Mouse (Mus musculus) cortical plate, adult 2 months (tissue): ENCODE results near the gene Zc3h12b. TPM values are rescaled to one million over a fixed set of nuclear protein-coding genes. Genes with fewer than 3 reads are reported as not detected.
"Not testable (repeated sequence)": the region's sequence is repeated elsewhere in the genome, so short reads cannot be mapped to it uniquely, and the experiment has no call there.

Experiments
- H3K27ac ChIP-seq: fragments of 200-500 bp; 2 replicates; pipeline ENCODE4 v1.5.1; 2012; ENCODE audit warnings: low read length, control low read depth, inconsistent platforms; ENCODE audit not compliant: insufficient read depth
- H3K4me1 ChIP-seq: fragments of 200-500 bp; 2 replicates; pipeline ENCODE4 v1.6.1; 2011; ENCODE audit warnings: low read length; ENCODE audit not compliant: control insufficient read depth, insufficient read depth
- H3K4me3 ChIP-seq: fragments of 200-500 bp; 2 replicates; pipeline ENCODE4 v1.5.1; 2011; ENCODE audit warnings: mild to moderate bottlenecking, low read length, control low read depth; ENCODE audit not compliant: insufficient read depth
- CTCF ChIP-seq: fragments of 200-500 bp; IDR thresholded peaks from 2 replicates; pipeline ENCODE4 v1.5.1; 2011; ENCODE audit warnings: mild to moderate bottlenecking, control low read depth, low read length; ENCODE audit not compliant: insufficient read depth; ENCODE audit errors: extremely low read depth
- POLR2A ChIP-seq: fragments of 200-500 bp; IDR thresholded peaks from 2 replicates; pipeline ENCODE4 v1.6.1; 2011; ENCODE audit warnings: mild to moderate bottlenecking, low read length, control low read depth; ENCODE audit not compliant: insufficient read depth; ENCODE audit errors: extremely low read depth
- polyA plus RNA-seq: library from polyadenylated mRNA; depleted of rRNA; stranded (reverse); fragments of >200 nt; gene quantifications from 2 replicates; pipeline ENCODE4 v1.2.3, GENCODE M21; 2012; rRNA removed

The Zc3h12b gene
- polyA plus RNA-seq, 1 experiment, result 9.9 TPM

GRCm38 (mm10) chrX:95948135-95948534, 236.7 kb downstream of the Zc3h12b start:
- Histone ChIP-seq H3K27ac (no peak overlapping the region), H3K4me1 (no peaks in the 10 kb centered on the region), H3K4me3 (no peak overlapping the region)
- TF ChIP-seq POLR2A, result no peak
- TF ChIP-seq CTCF, result no peak

- Histone ChIP-seq H3K4me1 (no peaks in the 10 kb centered on the region; the same call in 1 of the 2 replicates), H3K27ac (no peak overlapping the region), H3K4me3 (no peak overlapping the region)
- no peak for TF ChIP-seq POLR2A
- peak; percentile 17; the same call in 1 of the 2 replicates for TF ChIP-seq CTCF
Measured at GRCm38 (mm10) chrX:95950776-95951175, 239.3 kb downstream of the Zc3h12b start.

DNA sequence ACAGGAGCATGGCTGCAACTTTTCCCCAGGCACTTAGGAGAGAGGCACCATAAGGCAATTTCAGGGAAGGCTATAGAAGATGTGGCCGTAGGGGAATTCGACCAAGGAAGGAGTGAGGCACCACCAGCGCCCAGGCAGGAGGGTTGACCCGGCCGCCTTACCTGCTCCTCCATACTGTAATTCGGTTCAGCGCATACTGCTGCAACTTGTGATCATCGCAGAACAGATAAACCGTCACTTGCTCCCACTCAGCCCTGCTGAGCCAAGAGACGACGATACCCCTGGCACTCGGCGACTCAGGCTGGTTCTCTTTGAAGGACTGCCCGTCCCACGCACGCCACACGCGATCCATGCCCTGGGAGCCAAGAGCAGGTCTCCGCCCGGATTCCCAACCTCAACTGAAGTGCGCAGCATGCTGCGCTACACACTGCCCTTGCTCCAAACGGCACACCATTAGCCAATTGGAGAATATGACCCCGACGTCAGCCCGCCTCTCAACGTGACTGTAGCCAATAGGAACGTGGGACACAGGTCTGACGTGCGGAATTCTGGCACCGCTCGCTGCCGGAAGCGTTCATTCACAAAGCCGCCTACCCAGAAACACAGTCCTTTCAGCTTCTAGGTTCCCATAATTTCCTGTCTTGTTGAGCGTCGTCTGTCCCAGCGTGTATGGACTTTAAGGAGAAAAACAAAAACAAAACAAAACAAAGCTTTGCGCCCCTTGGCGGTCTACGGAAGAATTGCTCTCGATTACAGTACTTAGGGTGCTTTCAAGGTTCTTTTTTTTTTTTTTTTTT, 245.2 kb downstream of the Zc3h12b start, which contains the start of gene Las1l:
TSS of gene Las1l (minus strand) at position 466 of the 797 bp plus-strand sequence.
- H3K4me3 ChIP-seq, result peak within 1 kb of the TSS; percentile 66
- H3K4me1 ChIP-seq, result no peaks in the 10 kb centered on the region; the same call in 1 of the 2 replicates
- TF ChIP-seq CTCF, result no peak
- peak; percentile 98 for TF ChIP-seq POLR2A
- no peak within 1 kb of the TSS for H3K27ac ChIP-seq

GRCm38 (mm10) chrX:95957461-95957860, 246.0 kb downstream of the Zc3h12b start:
- H3K27ac ChIP-seq, H3K4me1 ChIP-seq: not testable (repeated sequence)
- H3K4me3 ChIP-seq, result 0 out of 2 replicates have a peak overlapping the region, but pooled peaks have one; percentile 4

DNA sequence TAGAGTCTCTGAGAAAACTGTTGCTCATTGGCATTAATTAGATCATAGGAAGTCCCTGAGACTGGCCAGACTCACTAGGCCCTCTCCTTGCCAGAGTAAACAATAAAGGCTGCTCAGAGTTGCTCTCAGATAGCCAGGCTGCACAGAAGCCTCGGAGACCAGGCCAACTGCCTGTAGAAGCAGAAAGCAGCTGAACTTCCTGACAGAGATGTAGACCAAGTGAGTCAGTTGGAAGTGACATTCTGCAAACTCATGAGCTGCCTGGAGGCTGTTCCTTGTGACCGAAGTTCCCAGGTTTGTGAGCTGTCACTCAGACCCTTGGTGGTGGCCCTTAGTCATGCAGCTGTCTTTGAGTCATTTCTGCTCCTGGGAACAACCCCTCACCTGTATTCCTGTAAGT, 251.9 kb downstream of the Zc3h12b start:
- H3K27ac ChIP-seq, result no peak overlapping the region
- no peaks in the 10 kb centered on the region for H3K4me1 ChIP-seq
- H3K4me3 ChIP-seq, result no peak overlapping the region
- TF ChIP-seq CTCF (no peak), POLR2A (no peak)

DNA sequence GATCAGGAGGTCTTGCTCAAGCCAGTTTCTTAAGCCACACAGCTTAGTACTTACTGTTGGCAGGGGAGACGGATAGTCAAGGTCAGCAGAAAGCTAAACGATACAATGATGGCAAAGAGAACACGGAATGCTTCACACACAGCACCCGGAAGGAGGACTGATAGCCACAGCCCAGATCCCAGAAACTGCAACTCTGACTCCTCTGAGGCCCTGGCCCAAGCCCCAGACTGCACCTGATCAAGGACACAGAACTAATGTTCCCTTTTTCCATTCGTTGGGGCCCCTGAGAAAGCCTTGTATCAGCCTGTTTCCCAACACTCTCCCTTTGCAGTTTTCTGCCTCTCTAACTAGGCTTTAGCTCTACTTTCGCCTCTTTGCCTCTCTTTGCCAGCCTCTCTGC, 253.6 kb downstream of the Zc3h12b start:
- H3K27ac ChIP-seq, result no peak overlapping the region
- no peaks in the 10 kb centered on the region for H3K4me1 ChIP-seq
- TF ChIP-seq POLR2A, result no peak
- TF ChIP-seq CTCF, result no peak
- H3K4me3 ChIP-seq, result no peak overlapping the region

DNA sequence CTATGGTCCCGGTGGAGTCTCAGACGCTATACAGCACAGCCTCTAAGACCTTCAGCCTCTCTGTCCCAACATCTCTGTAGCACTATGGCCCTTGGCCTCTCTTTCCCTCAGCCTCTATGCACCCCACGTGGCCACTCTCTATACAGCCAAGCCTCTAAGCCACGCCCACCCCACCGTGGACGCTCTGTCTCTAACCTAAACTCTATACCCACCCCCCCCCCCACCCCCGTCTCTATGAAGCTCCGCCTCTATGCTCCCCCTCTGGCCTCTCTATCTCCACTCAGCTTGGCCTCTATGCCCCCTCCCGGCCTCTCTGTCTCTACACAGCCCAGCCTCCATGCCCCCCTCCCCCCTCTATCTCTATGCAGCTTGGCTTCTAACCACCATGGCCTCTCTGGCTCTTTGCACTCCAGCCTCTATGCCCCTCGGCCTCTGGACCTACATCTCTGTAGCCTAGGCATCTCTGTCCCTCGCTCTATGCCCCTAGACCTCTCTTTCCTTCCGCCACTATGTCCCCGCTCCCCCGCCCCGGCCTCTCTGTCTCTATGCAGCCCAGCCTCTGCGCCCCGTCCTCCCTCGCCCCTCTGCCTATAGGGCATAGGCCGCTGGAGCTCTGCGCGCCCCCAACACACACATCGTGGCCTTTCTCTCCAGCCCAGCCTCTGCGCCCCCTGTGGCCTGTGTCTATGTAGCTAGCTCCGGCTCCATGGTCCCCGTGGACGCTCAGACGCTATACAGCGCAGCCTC, 256.5 kb downstream of the Zc3h12b start:
- Histone ChIP-seq H3K4me3 (peak overlapping the region; percentile 68), H3K27ac (0 out of 2 replicates have a peak overlapping the region, but pooled peaks have one; percentile 43), H3K4me1 (no peaks in the 10 kb centered on the region)
- TF ChIP-seq CTCF (no peak), POLR2A (no peak)

GRCm38 (mm10) chrX:95968594-95968965, 257.1 kb downstream of the Zc3h12b start:
- H3K27ac ChIP-seq, result 0 out of 2 replicates have a peak overlapping the region, but pooled peaks have one; percentile 43
- H3K4me1 ChIP-seq, result no peaks in the 10 kb centered on the region
- TF ChIP-seq CTCF, result no peak
- TF ChIP-seq POLR2A, result peak; percentile 39; the same call in 1 of the 2 replicates
- peak overlapping the region; percentile 68 for H3K4me3 ChIP-seq

- H3K4me3 ChIP-seq, result no peak overlapping the region
- TF ChIP-seq CTCF, result no peak
- TF ChIP-seq POLR2A, result no peak
- H3K27ac ChIP-seq, result no peak overlapping the region
Measured at GRCm38 (mm10) chrX:95969116-95969515, 257.6 kb downstream of the Zc3h12b start.

DNA sequence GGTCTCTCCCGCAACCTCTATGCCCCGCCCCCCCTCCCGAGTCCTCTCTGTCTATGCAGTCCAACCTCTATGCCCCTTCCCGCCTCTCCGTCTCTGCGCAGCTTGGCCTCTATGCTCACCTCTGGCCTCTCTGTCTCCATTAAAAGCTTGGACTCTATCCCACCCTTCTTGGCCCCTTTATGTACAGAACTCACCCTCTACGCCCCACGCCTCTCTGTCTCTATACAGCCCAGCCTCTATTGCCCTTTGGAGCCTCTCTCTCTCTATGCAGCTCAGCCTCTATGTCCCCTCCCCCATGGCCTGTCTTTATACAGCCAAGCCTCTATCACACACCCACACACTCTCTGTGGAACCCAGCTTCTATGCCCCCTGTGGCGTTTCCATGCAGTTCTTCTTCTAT, 258.5 kb downstream of the Zc3h12b start:
- Histone ChIP-seq H3K4me3 (no peak overlapping the region), H3K4me1 (no peaks in the 10 kb centered on the region), H3K27ac (no peak overlapping the region)
- TF ChIP-seq CTCF (no peak), POLR2A (no peak)

More at GRCm38 (mm10) chrX:95969116-95969515, 257.6 kb downstream of the Zc3h12b start:
- H3K4me1 ChIP-seq, result no peaks in the 10 kb centered on the region

Other genes starting within 250 kb of the Zc3h12b start
- gene Asb12, start 153.7 kb upstream of the Zc3h12b start, polyA plus RNA-seq, result 0.08 and 0.21 TPM in 2 replicates
- gene Pfn5, start 153.6 kb upstream of the Zc3h12b start, polyA plus RNA-seq, result not detected in 2 replicates
- 20.9 and 21.2 TPM in 2 replicates for gene Zc4h2, start 53.2 kb upstream of the Zc3h12b start, polyA plus RNA-seq
- 55.4 and 63.3 TPM in 2 replicates for gene Las1l, start 245.3 kb downstream of the Zc3h12b start, polyA plus RNA-seq